Mouse (Mus musculus) lung, postnatal 0 days (tissue): ENCODE results near the gene H2afj.

Source experiments
- CTCF ChIP-seq: IDR thresholded peaks from 2 replicates; pipeline ENCODE4 v1.5.1; 2016; ENCODE audit warnings: antibody characterized with exemption, mild to moderate bottlenecking
- EP300 ChIP-seq: IDR thresholded peaks from 2 replicates; pipeline ENCODE4 v1.6.1; 2016; ENCODE audit warnings: antibody characterized with exemption, mild to moderate bottlenecking, control low read depth

- no peak for TF ChIP-seq EP300
- TF ChIP-seq CTCF = no peak
Measured at GRCm38 (mm10) chr6:136852762-136853161, 44.7 kb downstream of the H2afj start.
